Mouse (Mus musculus) embryonic facial prominence, embryonic 11.5 days (tissue): Measurements from ENCODE around the gene Ccdc127. TPM values are rescaled to one million over a fixed set of nuclear protein-coding genes. Genes with fewer than 3 reads are reported as not detected.

Source experiments
- ATAC-seq: fragments of 200-750 bp; cut with Nextera tagmentation; replicated peaks from 2 replicates; pipeline ENCODE4 v1.8.0; 2017; ENCODE audit warnings: low read depth; ENCODE audit not compliant: insufficient number of reproducible peaks, low FRiP score, low TSS enrichment
- DNase-seq: peaks from one replicate; pipeline ENCODE4 v3.0.0-alpha.2; 2015; ENCODE audit warnings: low spot score
- H3K27ac ChIP-seq: fragments of 300-500 bp; sonication (generic); replicated peaks from 2 replicates; pipeline ENCODE4 v1.5.1; 2014; ENCODE audit warnings: mild to moderate bottlenecking, low read depth, low read length, control low read depth
- H3K27me3 ChIP-seq: fragments of 300-500 bp; sonication (generic); 2 replicates; pipeline ENCODE4 v1.6.1; 2014; ENCODE audit warnings: mild to moderate bottlenecking, low read length, moderate library complexity, mixed read lengths; ENCODE audit not compliant: control insufficient read depth, insufficient read depth
- H3K36me3 ChIP-seq: fragments of 300-500 bp; sonication (generic); replicated peaks from 2 replicates; pipeline ENCODE4 v1.6.1; 2014; ENCODE audit warnings: low read depth, mild to moderate bottlenecking, low read length, moderate library complexity, mixed read lengths; ENCODE audit not compliant: control insufficient read depth, insufficient read depth
- H3K4me1 ChIP-seq: fragments of 300-500 bp; sonication (generic); 2 replicates; pipeline ENCODE4 v1.6.1; 2014; ENCODE audit warnings: low read length, mixed read lengths; ENCODE audit not compliant: control insufficient read depth, insufficient read depth
- H3K4me2 ChIP-seq: fragments of 300-500 bp; sonication (generic); 2 replicates; pipeline ENCODE4 v1.6.1; 2014; ENCODE audit warnings: low read depth, mild to moderate bottlenecking, control low read depth, low read length, moderate library complexity
- H3K4me3 ChIP-seq: fragments of 300-500 bp; sonication (generic); 2 replicates; pipeline ENCODE4 v1.5.1; 2014; ENCODE audit warnings: low read depth, low read length, control low read depth
- H3K9ac ChIP-seq: fragments of 300-500 bp; sonication (generic); replicated peaks from 2 replicates; pipeline ENCODE4 v1.6.1; 2014; ENCODE audit warnings: mild to moderate bottlenecking, control low read depth, low read length
- H3K9me3 ChIP-seq: fragments of 300-500 bp; sonication (generic); replicated peaks from 2 replicates; pipeline ENCODE4 v1.6.1; 2016; ENCODE audit warnings: mild to moderate bottlenecking, low read length, inconsistent platforms, mixed read lengths; ENCODE audit not compliant: control insufficient read depth
- WGBS: fragments of 180-500 bp; shearing (Covaris S2); extraction: QIAGEN DNeasy Blood & Tissue Kit; methylation state at CpG from one replicate; pipeline ENCODE4 v1.1.7; 2014; 5-methylcytosine and 5-hydroxymethylcytosine counted together
- microRNA counts: library from miRNA; unstranded; fragments of <30 nt; microRNA quantifications from one replicate; lab custom pipeline; 2016
- microRNA-seq: library from miRNA; unstranded; fragments of <30 nt; microRNA quantifications from one replicate; pipeline ENCODE4, GENCODE M21; 2016; ENCODE audit warnings: borderline number of aligned reads
- polyA plus RNA-seq: library from polyadenylated mRNA; unstranded; fragments of >200 nt; fragmentation: Nextera tagmentation; extraction: Ambion mirVana; gene quantifications from 2 replicates; pipeline ENCODE4 v1.2.1, GENCODE M21; 2014

Ccdc127 gene
- polyA plus RNA-seq, 1 experiment from 2014 or later = 69.0 TPM

GRCm38 (mm10) chr13:74399298-74399839 is 49.3 kb downstream of the Ccdc127 start, which contains the start of gene Ftl1-ps1:
Gene Ftl1-ps1, plus strand, starts transcription at chr13:74399694.
- ATAC-seq (no peak), DNase-seq (no peak)
- Histone ChIP-seq H3K9me3 (no peaks in the 10 kb centered on the region), H3K9ac (no peak within 1 kb of the TSS), H3K27ac (no peak within 1 kb of the TSS), H3K4me2 (0 out of 2 replicates have a peak within 1 kb of the TSS, but pooled peaks have one; percentile 11), H3K4me1 (no peaks in the 10 kb centered on the region), H3K4me3 (no peak within 1 kb of the TSS), H3K27me3 (no peaks in the 10 kb centered on the region), H3K36me3 (no peaks in the 10 kb centered on the region)
- 11% methylated on average over 11 of the region's 11 CpGs for WGBS

MicroRNAs within 50 kb of the gene (microRNA counts, 519-probe panel; counts per million panel counts)
- not detected for microRNA mmu-miR-692 (lab: Ali Mortazavi, UCI)

Small RNA genes within 50 kb of the gene (microRNA-seq; reads per million reads assigned to microRNA genes)
- not detected for gene Mir692-3

Other genes with a start within 250 kb of the Ccdc127 start
- not detected in 2 replicates for gene Slc9a3, start 228.9 kb upstream of the Ccdc127 start, polyA plus RNA-seq
- 67.4 and 80.6 TPM in 2 replicates for gene Exoc3, start 141.6 kb upstream of the Ccdc127 start, polyA plus RNA-seq
- 0.95 and 1.5 TPM in 2 replicates for gene Ahrr, start 58.0 kb upstream of the Ccdc127 start, polyA plus RNA-seq
- gene Pdcd6, start 32.7 kb upstream of the Ccdc127 start, polyA plus RNA-seq = 139 and 142 TPM in 2 replicates
- gene Sdha, start within 50 bp of the Ccdc127 start, polyA plus RNA-seq = 228 and 235 TPM in 2 replicates
- not detected in 2 replicates for gene Lrrc14b, start 13.7 kb downstream of the Ccdc127 start, polyA plus RNA-seq
- gene Zfp72, start 40.5 kb downstream of the Ccdc127 start, polyA plus RNA-seq = 8.4 and 8.8 TPM in 2 replicates
- gene Ftl1-ps1, start 49.4 kb downstream of the Ccdc127 start, polyA plus RNA-seq = 68.4 and 74.2 TPM in 2 replicates
- gene Zfp825, start 143.7 kb downstream of the Ccdc127 start, polyA plus RNA-seq = 23.3 and 25.6 TPM in 2 replicates